Mouse (Mus musculus) stomach, postnatal 0 days (tissue): ENCODE results near the gene Gm13272.
"Not testable (repeated sequence)": the region's sequence is repeated elsewhere in the genome, so short reads cannot be mapped to it uniquely, and the experiment has no call there.

Experiments used
- CTCF ChIP-seq: IDR thresholded peaks from 2 replicates; pipeline ENCODE4 v1.5.1; 2016; ENCODE audit warnings: antibody characterized with exemption, low read depth, mild to moderate bottlenecking, moderate library complexity
- EP300 ChIP-seq: optimal IDR thresholded peaks from 2 replicates; pipeline ENCODE3; 2016; ENCODE audit warnings: antibody characterized with exemption

- TF ChIP-seq CTCF, EP300: not testable (repeated sequence)
Measured at GRCm38 (mm10) chr4:88791250-88791649, 11.6 kb downstream of the Gm13272 start, which contains the start of gene Gm13278.
